Mouse (Mus musculus): Measurements from ENCODE around the gene Bicral. TPM values are rescaled to one million over a fixed set of nuclear protein-coding genes. Genes with fewer than 3 reads are reported as not detected.

The Bicral gene
- total and polyA plus RNA-seq, 2 experiments from 2014 or later: 7.0 to 31.6 TPM

DNA sequence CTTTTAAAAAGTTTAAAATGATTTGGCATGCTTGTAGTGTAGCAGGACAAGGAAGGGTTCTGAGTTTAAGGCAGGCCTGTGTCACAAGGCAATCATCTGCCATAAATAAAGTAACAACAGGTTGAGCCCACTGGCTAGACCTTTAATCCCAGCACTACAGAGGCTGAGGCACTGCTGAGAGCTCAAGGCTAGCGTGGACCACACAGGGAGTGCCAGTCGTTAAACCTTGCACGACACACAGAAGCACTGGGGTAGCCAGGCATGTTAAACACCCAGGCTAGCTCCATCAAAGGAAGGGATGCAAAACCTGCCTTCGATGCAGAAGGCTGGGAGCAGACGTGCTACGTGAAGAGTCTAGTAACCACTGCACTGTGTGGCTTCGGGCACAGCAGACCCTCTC, 14.6 kb downstream of the Bicral start:
- DNase-seq (ENCODE audit: low spot score) (no peak), ATAC-seq (ENCODE audit: low FRiP score) (no peak)
- 72% methylated on average over 7 of the region's 7 CpGs for WGBS
- Histone ChIP-seq H3K36me3 (ENCODE audit: insufficient read depth, low read length) (no peaks in the 10 kb centered on the region), H3K9ac (replicated peaks; ENCODE audit: low read length, poor library complexity, severe bottlenecking) (no peak overlapping the region), H3K4me3 (ENCODE audit: low read depth, low read length) (no peak overlapping the region), H3K27me3 (ENCODE audit: insufficient read depth, low read length) (no peaks in the 10 kb centered on the region), H3K27ac (ENCODE audit: low read depth, low read length) (no peak overlapping the region), H3K4me1 (ENCODE audit: insufficient read depth, low read length) (no peaks in the 10 kb centered on the region), H3K4me2 (ENCODE audit: low read depth, low read length, poor library complexity, severe bottlenecking) (no peak overlapping the region), H3K9me3 (ENCODE audit: low read length) (no peaks in the 10 kb centered on the region)
- TF ChIP-seq CTCF (IDR thresholded peaks at IDR 0.05): no peak

DNA sequence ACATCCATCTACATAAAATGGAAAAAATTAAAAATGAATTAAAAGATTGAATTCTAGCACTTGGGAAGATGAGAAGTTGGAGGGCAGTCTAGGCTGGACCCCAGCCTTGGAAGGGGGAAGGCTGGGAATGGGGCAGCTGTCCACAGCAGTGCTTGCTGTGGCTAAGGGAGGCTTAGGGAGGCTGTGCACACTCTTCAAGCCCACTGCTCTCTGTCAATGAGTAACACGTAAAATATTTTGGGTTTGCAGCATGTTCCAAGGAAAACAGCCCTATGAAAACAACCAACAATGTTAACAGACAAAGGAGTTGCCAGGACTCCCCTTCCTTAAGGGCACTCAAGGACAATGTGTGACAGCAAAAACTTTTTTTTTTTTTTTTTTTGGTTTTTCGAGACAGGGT, 15.3 kb downstream of the Bicral start:
- Histone ChIP-seq H3K4me2 (ENCODE audit: low read depth, low read length, poor library complexity, severe bottlenecking) (no peak overlapping the region), H3K36me3 (ENCODE audit: insufficient read depth, low read length) (no peaks in the 10 kb centered on the region), H3K27me3 (ENCODE audit: insufficient read depth, low read length) (no peaks in the 10 kb centered on the region), H3K9ac (replicated peaks; ENCODE audit: low read length, poor library complexity, severe bottlenecking) (no peak overlapping the region), H3K4me3 (ENCODE audit: low read depth, low read length) (no peak overlapping the region), H3K9me3 (ENCODE audit: low read length) (no peaks in the 10 kb centered on the region), H3K4me1 (ENCODE audit: insufficient read depth, low read length) (no peaks in the 10 kb centered on the region), H3K27ac (ENCODE audit: low read depth, low read length) (no peak overlapping the region)
- 84% methylated on average over 2 of the region's 2 CpGs for WGBS
- DNase-seq (ENCODE audit: low spot score) (no peak), ATAC-seq (ENCODE audit: low FRiP score) (no peak)
- TF ChIP-seq CTCF (IDR thresholded peaks at IDR 0.05): no peak

DNA sequence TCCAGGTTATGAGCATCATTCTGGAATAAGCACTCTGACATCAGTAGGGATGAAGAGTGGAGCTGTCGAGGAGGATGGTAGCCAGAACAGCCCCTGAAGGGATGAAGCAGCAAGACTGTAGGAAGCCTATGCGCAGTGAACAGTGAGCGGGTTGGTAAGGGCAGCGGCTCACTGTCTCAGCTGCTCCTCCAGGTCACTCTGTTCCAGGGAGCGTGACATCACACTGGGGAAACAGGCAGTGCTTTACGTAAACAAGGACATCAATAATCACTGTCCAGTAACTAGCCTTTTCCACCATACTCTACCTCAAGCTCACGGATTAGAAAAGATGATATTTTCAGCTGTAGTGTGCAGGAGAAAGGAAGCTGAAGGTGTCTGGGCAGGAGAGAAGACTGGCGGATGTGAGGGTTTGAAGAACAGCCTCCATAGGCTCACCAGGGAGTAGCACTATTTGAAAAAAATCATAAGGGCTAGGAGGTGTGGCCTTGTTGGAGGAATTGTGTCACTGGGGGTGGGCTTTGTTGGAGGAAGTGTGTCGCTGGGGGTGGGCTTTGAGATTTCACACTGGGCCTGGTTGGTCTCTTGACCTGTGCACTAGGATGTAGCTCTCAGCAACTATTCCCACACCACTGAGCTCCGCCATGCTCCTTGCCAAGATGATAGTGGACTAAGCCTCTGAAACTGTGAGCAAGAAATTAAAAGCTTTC, 17.8 kb downstream of the Bicral start:
- H3K9me3 ChIP-seq (ENCODE audit: low read length): no peaks in the 10 kb centered on the region
- no peak for DNase-seq (ENCODE audit: low spot score)
- H3K27ac ChIP-seq (ENCODE audit: low read depth, low read length): no peak overlapping the region
- H3K9ac ChIP-seq (replicated peaks; ENCODE audit: low read length, poor library complexity, severe bottlenecking): no peak overlapping the region
- no peaks in the 10 kb centered on the region for H3K4me1 ChIP-seq (ENCODE audit: insufficient read depth, low read length)
- no peaks in the 10 kb centered on the region for H3K27me3 ChIP-seq (ENCODE audit: insufficient read depth, low read length)
- no peak overlapping the region for H3K4me2 ChIP-seq (ENCODE audit: low read depth, low read length, poor library complexity, severe bottlenecking)
- H3K36me3 ChIP-seq (ENCODE audit: insufficient read depth, low read length): no peaks in the 10 kb centered on the region
- H3K4me3 ChIP-seq (ENCODE audit: low read depth, low read length): no peak overlapping the region
- no peak for ATAC-seq (ENCODE audit: low FRiP score)
- no peak for TF ChIP-seq CTCF (IDR thresholded peaks at IDR 0.05)
- WGBS: 92% methylated on average over 10 of the region's 10 CpGs

DNA sequence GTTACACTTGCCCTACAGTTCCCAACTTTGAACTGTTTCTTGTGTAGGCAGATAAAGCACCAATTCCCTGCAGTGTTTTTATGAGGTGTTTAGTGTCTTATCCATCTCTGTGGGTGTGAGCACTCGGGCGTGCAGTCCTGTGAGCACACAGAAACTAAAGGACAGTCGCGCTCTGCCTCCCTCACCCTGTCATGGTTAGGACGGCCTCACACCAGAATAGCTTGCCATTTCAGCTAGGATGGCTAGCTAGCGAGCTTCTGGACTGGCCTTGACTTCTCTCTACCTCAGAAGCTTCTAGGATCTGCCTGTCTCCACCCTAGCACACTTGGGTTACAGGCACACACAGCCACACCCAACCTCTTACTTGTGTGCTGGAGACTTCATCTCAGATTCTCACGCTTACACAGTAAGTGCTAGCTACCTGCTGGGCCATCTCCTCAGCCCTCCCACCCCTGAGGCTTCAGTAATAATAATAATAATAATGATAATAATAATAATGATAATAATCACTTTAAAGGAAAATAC, 19.8 kb downstream of the Bicral start:
- Histone ChIP-seq H3K4me2 (ENCODE audit: low read depth, low read length, poor library complexity, severe bottlenecking) (no peak overlapping the region), H3K27me3 (ENCODE audit: insufficient read depth, low read length) (no peaks in the 10 kb centered on the region), H3K4me3 (ENCODE audit: low read depth, low read length) (no peak overlapping the region), H3K9ac (replicated peaks; ENCODE audit: low read length, poor library complexity, severe bottlenecking) (no peak overlapping the region), H3K36me3 (ENCODE audit: insufficient read depth, low read length) (no peaks in the 10 kb centered on the region), H3K9me3 (ENCODE audit: low read length) (no peaks in the 10 kb centered on the region), H3K27ac (ENCODE audit: low read depth, low read length) (no peak overlapping the region), H3K4me1 (ENCODE audit: insufficient read depth, low read length) (no peaks in the 10 kb centered on the region)
- TF ChIP-seq CTCF (IDR thresholded peaks at IDR 0.05): no peak
- ATAC-seq (ENCODE audit: low FRiP score): no peak
- DNase-seq (ENCODE audit: low spot score): no peak
- 68% methylated on average over 7 of the region's 7 CpGs for WGBS

DNA sequence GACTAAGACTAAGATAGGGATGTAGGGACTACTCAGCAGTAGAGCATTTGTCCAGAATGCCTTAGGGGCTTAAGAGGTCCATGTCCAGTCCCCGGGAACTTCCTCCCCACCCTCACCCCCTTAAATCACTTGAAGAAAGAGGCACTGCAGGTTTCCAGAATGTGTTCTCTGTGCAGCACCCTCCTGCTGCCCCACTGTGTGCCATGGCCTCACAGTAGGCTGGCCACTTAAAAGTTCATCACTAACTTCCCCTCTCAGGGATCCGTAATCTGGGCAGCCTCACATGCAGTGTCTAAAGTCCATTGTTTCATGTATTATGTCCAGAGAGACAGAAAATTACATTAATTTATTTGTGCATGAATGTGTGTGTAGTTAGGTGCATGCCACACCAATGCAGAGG, 20.4 kb downstream of the Bicral start:
- Histone ChIP-seq H3K4me1 (ENCODE audit: insufficient read depth, low read length) (no peaks in the 10 kb centered on the region), H3K9ac (replicated peaks; ENCODE audit: low read length, poor library complexity, severe bottlenecking) (no peak overlapping the region), H3K9me3 (ENCODE audit: low read length) (no peaks in the 10 kb centered on the region), H3K27me3 (ENCODE audit: insufficient read depth, low read length) (no peaks in the 10 kb centered on the region), H3K4me2 (ENCODE audit: low read depth, low read length, poor library complexity, severe bottlenecking) (no peak overlapping the region), H3K36me3 (ENCODE audit: insufficient read depth, low read length) (no peaks in the 10 kb centered on the region), H3K4me3 (ENCODE audit: low read depth, low read length) (no peak overlapping the region), H3K27ac (ENCODE audit: low read depth, low read length) (no peak overlapping the region)
- DNase-seq (ENCODE audit: low spot score) (no peak), ATAC-seq (ENCODE audit: low FRiP score) (no peak)
- 80% methylated on average over 2 of the region's 2 CpGs for WGBS
- TF ChIP-seq CTCF (IDR thresholded peaks at IDR 0.05): no peak

DNA sequence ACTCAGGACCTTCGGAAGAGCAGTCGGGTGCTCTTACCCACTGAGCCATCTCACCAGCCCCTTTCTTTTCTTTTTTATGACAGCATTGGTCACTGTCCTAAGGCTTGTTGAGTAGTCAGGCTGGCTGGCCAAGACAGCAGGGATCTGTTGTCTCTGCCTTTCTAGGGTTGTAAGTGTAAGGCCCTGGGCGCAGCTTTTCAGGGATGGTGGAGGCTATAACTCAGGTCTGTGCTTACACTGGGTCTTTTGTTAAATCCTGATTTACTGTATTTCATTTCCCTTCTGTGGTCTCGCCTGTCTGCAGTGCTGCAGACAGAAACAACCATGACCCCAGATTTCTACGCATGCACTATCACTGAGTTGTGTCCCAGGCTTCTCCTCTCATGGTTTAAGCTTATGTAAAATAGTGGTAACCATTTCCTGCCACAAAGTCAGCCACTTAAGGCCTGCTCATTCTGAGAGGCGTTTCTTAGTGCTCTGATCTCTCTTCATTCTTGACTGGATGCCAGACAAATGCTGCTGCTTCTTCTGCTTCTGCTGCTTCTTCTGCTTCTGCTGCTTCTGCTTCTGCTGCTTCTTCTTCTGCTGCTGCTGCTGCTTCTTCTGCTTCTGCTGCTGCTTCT, 23.1 kb downstream of the Bicral start:
- H3K4me2 ChIP-seq (ENCODE audit: low read depth, low read length, poor library complexity, severe bottlenecking): no peak overlapping the region
- H3K9me3 ChIP-seq (ENCODE audit: low read length): no peaks in the 10 kb centered on the region
- no peak for ATAC-seq (ENCODE audit: low FRiP score)
- H3K4me3 ChIP-seq (ENCODE audit: low read depth, low read length): no peak overlapping the region
- no peak overlapping the region for H3K9ac ChIP-seq (replicated peaks; ENCODE audit: low read length, poor library complexity, severe bottlenecking)
- DNase-seq (ENCODE audit: low spot score): no peak
- no peak for TF ChIP-seq CTCF (IDR thresholded peaks at IDR 0.05)
- H3K4me1 ChIP-seq (ENCODE audit: insufficient read depth, low read length): no peaks in the 10 kb centered on the region
- 86% methylated on average over 6 of the region's 6 CpGs for WGBS
- H3K36me3 ChIP-seq (ENCODE audit: insufficient read depth, low read length): no peaks in the 10 kb centered on the region
- H3K27me3 ChIP-seq (ENCODE audit: insufficient read depth, low read length): no peaks in the 10 kb centered on the region
- H3K27ac ChIP-seq (ENCODE audit: low read depth, low read length): no peak overlapping the region
